Mouse (Mus musculus) bone marrow, adult 2 months (tissue): ENCODE results near the gene Znrf2. TPM values are rescaled to one million over a fixed set of nuclear protein-coding genes. Genes with fewer than 3 reads are reported as not detected.
"Not testable (repeated sequence)": the region's sequence is repeated elsewhere in the genome, so short reads cannot be mapped to it uniquely, and the experiment has no call there.

Source experiments
- H3K27ac ChIP-seq: fragments of 200-500 bp; 2 replicates; pipeline ENCODE4 v1.5.1; 2012; ENCODE audit warnings: low read depth, mild to moderate bottlenecking, control low read depth, inconsistent platforms, low read length; ENCODE audit not compliant: control insufficient read depth, poor library complexity, insufficient read depth
- H3K4me1 ChIP-seq: fragments of 200-500 bp; 2 replicates; pipeline ENCODE4 v1.6.1; 2011; ENCODE audit warnings: low read length; ENCODE audit not compliant: control insufficient read depth, insufficient read depth
- H3K4me3 ChIP-seq: fragments of 200-500 bp; replicated peaks from 2 replicates; pipeline ENCODE3; 2011; ENCODE audit warnings: mild to moderate bottlenecking, low read depth, low read length, control low read depth; ENCODE audit not compliant: control insufficient read depth
- CTCF ChIP-seq: fragments of 200-500 bp; IDR thresholded peaks from 2 replicates; pipeline ENCODE4 v1.5.1; 2011; ENCODE audit warnings: low read length, control low read depth; ENCODE audit not compliant: control insufficient read depth, insufficient read depth
- POLR2A ChIP-seq: fragments of 200-500 bp; IDR thresholded peaks from 2 replicates; pipeline ENCODE4 v1.6.1; 2011; ENCODE audit warnings: low read depth, mild to moderate bottlenecking, control low read depth, low read length, borderline replicate concordance; ENCODE audit not compliant: control insufficient read depth
- WGBS: fragments of 180-500 bp; shearing (Covaris S2); methylation state at CpG from one replicate; pipeline ENCODE4 v1.1.7; 2018; 5-methylcytosine and 5-hydroxymethylcytosine counted together
- polyA plus RNA-seq: library from polyadenylated mRNA; stranded (reverse); fragments of >200 nt; gene quantifications from 2 replicates; pipeline ENCODE4 v1.2.4, GENCODE M21; 2011; ENCODE audit warnings: low replicate concordance; ENCODE audit not compliant: missing spikeins, insufficient read depth, insufficient read length

Znrf2 gene
- polyA plus RNA-seq, 1 experiment, result 10.6 TPM

DNA sequence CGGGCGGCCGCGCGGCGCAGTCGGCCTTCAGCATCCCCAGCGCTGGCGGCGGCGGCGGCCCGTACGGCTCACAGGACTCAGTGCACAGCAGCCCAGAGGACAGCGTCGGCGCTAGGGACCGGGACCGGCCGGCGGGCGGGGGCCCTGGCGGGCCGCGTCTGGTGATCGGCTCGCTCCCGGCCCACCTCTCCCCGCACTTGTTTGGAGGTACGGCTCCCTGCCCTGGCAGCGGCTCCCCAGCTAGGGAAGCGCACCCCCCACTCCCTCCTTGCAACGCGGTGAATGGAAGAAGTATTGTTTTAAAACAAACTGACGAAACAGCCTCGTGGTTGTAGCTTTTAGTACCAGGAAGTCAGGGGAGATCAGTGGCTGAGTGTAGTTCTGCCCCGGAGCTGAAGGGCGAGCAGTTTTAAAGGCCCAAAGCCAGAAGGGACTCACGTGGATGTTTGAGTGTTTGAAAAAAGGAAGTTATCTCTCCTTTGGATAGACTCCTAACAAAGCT lies 601 bp downstream of the Znrf2 start:
- Histone ChIP-seq H3K27ac (peak overlapping the region; percentile 100), H3K4me1 (no peaks in the 10 kb centered on the region; the same call in none of the 2 replicates), H3K4me3 (peak overlapping the region; percentile 94)
- peak; percentile 10; the same call in 1 of the 2 replicates for TF ChIP-seq CTCF
- no peak; the same call in 1 of the 2 replicates for TF ChIP-seq POLR2A
- WGBS, result 6% methylated on average over 39 of the region's 39 CpGs

DNA sequence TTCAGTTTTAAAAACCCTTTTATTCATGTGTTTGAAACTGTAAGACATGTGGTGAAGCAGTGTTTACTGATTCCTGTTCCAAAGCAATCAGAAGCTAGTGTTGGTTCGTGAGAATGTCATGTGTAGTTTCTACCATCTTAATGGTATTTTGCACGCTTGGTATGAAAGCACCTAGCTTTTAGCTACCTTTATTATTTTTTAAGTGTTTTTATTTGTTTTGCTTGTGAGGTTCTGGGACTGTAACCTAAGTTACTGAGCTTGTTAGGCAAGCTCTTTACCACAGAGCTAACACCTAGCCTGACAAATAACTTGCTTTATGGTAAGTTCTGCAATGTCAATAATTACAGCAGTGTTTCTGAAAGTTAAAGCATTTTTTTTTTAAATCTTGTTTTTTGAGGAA lies 1.7 kb downstream of the Znrf2 start:
- H3K4me3 ChIP-seq, result peak overlapping the region; percentile 94
- H3K27ac ChIP-seq, result no peak overlapping the region
- TF ChIP-seq POLR2A (no peak), CTCF (no peak)
- no peaks in the 10 kb centered on the region; the same call in none of the 2 replicates for H3K4me1 ChIP-seq
- 23% methylated on average over 2 of the region's 2 CpGs for WGBS

DNA sequence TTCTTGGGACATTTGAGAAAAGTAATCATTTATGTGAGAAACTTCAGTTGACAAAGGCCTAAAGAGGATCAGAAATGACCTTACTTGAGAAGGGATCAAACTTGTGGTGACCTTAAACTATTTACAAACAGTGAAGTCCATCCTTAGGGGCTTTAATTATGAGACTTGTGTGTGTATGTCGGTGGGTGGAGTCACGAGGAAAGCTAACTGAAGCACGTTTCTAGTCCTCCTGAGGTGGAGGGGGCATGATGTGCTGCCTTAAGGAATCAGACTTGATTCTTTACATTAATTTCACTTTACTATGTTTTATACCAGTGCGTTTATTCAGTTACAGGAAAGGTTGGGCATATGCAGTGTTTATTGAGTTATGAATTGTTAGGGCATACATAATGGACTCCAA lies 2.6 kb downstream of the Znrf2 start:
- TF ChIP-seq CTCF (no peak), POLR2A (no peak)
- 24% methylated on average over 4 of the region's 4 CpGs for WGBS
- Histone ChIP-seq H3K4me3 (no peak overlapping the region), H3K4me1 (no peaks in the 10 kb centered on the region; the same call in none of the 2 replicates), H3K27ac (no peak overlapping the region)

GRCm38 (mm10) chr6:54819746-54820145 lies 3.0 kb downstream of the Znrf2 start:
- Histone ChIP-seq H3K4me3 (no peak overlapping the region), H3K27ac (no peak overlapping the region), H3K4me1 (no peaks in the 10 kb centered on the region; the same call in none of the 2 replicates)
- no peak for TF ChIP-seq CTCF
- TF ChIP-seq POLR2A, result no peak
- WGBS, result 58% methylated on average over 3 of the region's 3 CpGs

- Histone ChIP-seq H3K4me1 (no peaks in the 10 kb centered on the region; the same call in 1 of the 2 replicates), H3K27ac (no peak overlapping the region), H3K4me3 (no peak overlapping the region)
- 77% methylated on average over 4 of the region's 4 CpGs for WGBS
- TF ChIP-seq POLR2A (no peak), CTCF (no peak)
Observed at GRCm38 (mm10) chr6:54822348-54822747, 5.6 kb downstream of the Znrf2 start.

DNA sequence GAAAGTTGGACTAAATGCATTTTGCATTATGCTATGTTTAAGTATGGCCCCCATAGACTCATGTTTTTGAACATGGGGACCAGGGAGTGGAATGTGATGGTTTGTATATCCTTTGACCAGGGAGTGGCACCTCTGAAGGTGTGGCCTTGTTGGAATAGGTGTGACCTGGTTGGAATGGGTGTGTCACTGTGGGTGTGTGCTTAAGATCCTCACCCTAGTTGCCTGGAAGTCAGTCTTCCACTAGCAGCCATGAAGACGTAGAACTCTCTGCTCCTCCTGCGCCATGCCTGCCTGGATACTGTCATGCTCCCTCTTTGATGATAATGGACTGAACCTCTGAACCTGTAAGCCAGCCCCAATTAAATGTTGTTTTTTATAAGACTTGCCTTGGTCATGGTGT lies 7.8 kb downstream of the Znrf2 start:
- H3K4me3 ChIP-seq, H3K27ac ChIP-seq, H3K4me1 ChIP-seq: not testable (repeated sequence)
- WGBS, result 90% methylated on average over 2 of the region's 2 CpGs

DNA sequence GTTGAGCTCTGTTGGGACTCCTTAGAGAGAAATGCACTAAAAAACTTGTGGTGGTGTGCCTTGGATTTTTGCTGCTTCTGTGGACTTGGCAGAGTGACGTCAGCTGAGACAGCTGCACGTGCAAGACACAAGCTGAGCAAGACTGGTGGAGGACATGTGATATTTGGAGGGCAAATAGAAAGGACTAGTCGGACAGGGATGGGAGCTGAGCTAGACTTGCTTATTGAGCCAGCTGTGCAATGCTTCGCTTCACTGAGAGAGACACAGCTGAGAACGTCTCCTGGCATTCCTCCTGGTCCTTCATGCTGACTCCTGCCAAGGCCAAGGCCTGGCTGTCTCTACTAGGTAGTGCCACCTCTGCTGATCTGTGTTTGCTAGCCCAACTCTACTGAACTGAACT lies 10.8 kb downstream of the Znrf2 start:
- peaks cover 3% of the 10 kb centered on the region for H3K4me1 ChIP-seq
- TF ChIP-seq CTCF, result no peak
- no peak for TF ChIP-seq POLR2A
- H3K27ac ChIP-seq, result no peak overlapping the region
- WGBS, result 85% methylated on average over 5 of the region's 5 CpGs
- no peak overlapping the region for H3K4me3 ChIP-seq

DNA sequence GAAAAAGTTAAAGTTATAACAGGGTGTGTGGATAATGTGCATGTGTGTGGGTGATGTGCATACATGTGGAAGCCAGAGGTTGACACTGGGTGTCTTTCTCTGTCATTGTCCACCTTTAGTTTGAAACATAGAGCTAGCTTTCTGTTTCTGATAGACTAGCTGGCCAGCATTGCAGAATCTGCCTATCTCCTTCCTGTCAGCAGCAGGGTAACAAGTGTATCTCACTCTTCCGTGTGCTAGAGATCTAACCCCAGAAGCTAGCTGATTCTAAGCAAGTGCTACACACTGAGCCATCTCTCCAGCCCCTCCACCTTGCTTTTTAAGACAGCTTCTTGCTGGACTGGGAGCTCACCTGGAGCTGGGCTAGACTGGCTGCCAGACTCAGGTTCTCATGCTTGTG lies 11.6 kb downstream of the Znrf2 start:
- Histone ChIP-seq H3K27ac (no peak overlapping the region), H3K4me1 (peaks cover 3% of the 10 kb centered on the region), H3K4me3 (no peak overlapping the region)
- 16% methylated on average over 1 of the region's 1 CpGs for WGBS
- TF ChIP-seq CTCF, result no peak
- no peak for TF ChIP-seq POLR2A
